Mouse (Mus musculus): ENCODE results near the gene Hoxd3. TPM values are rescaled to one million over a fixed set of nuclear protein-coding genes. Genes with fewer than 3 reads are reported as not detected.

Gene Hoxd3
- polyA plus RNA-seq, 1 experiment from 2014 or later = 1.3 TPM

DNA sequence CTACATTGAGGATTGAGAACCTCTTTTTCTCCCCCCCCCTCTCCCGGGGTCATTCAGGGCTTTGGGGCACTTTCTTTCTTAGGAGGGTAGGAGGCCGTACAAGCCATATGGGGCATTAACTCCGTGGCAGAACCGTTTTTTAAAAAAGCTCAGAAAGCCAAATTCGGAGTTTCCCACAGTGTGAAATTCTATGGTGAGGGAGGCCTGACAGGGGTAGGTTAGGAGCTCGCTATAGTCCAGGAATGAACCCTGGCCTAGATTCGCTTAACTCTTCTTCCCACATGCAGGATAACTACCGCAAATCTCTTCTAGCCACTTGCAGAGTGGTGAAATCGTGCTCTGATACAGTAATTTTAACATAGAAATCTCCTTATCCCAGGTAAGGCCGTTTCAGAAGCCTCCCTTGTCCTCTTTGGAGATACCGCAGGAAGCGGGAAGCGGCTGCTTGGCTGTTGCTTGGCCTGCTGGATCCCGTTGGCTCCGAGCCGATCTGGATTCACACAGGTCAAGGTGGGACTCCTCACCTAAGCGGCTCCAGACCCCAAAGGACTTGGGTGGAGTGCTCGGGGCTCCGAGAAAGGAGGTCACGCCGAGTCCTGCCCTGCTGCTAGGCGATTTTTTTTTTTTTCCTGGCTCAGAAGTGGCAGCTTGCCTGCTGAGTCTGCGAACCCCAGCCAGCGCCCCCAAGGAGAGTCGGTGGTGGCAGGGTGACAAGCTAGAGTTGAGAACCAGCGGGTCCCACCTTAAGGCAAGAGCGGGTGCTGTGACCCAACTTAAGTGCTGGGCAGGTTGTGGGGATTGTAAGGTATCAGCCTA is 23.5 kb downstream of the Hoxd3 start:
- H3K4me2 ChIP-seq (replicated peaks; ENCODE audit: low read depth) = no peak overlapping the region; the same call in 1 of the 2 replicates
- TF ChIP-seq EP300 (optimal IDR thresholded peaks at IDR 0.05) (no peak), CTCF (IDR thresholded peaks at IDR 0.05; ENCODE audit: low read depth) (no peak)
- no peaks in the 10 kb centered on the region for H3K4me1 ChIP-seq (replicated peaks; ENCODE audit: control insufficient read depth, insufficient read depth)
- no peak overlapping the region for H3K4me3 ChIP-seq (ENCODE audit: low read depth, low read length)
- 14% methylated on average over 27 of the region's 27 CpGs for whole genome bisulfite sequencing
- no peak overlapping the region for H3K9ac ChIP-seq (ENCODE audit: low read length)
- no peak overlapping the region for H3K27ac ChIP-seq (replicated peaks)
- DNase-seq (ENCODE audit: low spot score) (no peak), ATAC-seq (ENCODE audit: low FRiP score, low TSS enrichment) (no peak)
- no peaks in the 10 kb centered on the region for H3K36me3 ChIP-seq (ENCODE audit: control insufficient read depth, insufficient read depth, low read length)
- H3K27me3 ChIP-seq (ENCODE audit: control insufficient read depth, insufficient read depth, low read length) = peaks cover 42% of the 10 kb centered on the region
- H3K9me3 ChIP-seq (ENCODE audit: control insufficient read depth, low read length) = no peaks in the 10 kb centered on the region

DNA sequence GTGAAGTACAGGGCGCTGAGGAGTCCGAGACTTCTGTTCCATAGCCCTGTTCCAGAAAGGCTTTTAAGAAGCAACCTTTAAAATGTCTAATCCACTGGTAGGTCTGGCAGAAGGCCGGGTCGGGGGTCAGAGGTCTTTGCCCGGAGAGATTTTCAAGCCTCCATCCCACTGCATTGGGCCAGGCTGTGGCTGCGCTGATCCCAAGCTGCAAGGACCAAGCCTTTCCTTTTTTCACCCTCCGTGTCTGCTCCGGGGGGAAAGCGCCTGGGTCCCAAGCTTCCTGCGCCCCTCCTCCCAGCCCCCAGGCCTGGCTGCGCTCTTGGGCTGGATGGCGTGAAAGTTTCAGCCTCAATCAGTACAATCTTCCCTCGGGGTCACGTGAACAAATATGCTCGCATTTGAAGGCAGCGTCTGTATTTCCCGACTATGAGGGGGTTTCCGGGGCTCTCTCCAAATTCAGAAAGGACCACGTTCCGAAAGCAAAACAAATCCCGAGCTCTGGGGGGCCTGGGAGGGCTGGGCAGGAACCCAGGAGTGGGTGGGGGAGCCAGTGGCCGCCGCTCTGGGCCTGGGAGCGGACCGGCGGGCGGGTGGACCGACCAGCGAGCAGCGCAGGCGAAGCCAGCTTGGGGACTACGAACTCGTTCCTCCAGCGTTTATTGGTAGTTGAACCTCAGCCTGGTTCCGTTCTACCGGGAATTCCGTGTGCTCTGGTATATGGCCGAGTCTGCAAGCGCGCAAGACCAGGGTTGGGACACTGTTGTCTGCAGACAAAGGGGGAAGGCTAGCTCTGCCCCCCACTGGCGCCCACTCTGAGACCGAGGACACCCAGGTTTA is 24.3 kb downstream of the Hoxd3 start:
- TF ChIP-seq CTCF (IDR thresholded peaks at IDR 0.05; ENCODE audit: low read depth) (no peak), EP300 (optimal IDR thresholded peaks at IDR 0.05) (no peak)
- peak overlapping the region; percentile 23 for H3K4me3 ChIP-seq (ENCODE audit: low read depth, low read length)
- WGBS = 4% methylated on average over 41 of the region's 42 CpGs
- DNase-seq (ENCODE audit: low spot score) (no peak), ATAC-seq (ENCODE audit: low FRiP score, low TSS enrichment) (no peak)
- no peak overlapping the region for H3K9ac ChIP-seq (ENCODE audit: low read length)
- H3K27ac ChIP-seq (replicated peaks) = no peak overlapping the region
- no peaks in the 10 kb centered on the region for H3K9me3 ChIP-seq (ENCODE audit: control insufficient read depth, low read length)
- peaks cover 37% of the 10 kb centered on the region for H3K27me3 ChIP-seq (ENCODE audit: control insufficient read depth, insufficient read depth, low read length)
- H3K4me1 ChIP-seq (replicated peaks; ENCODE audit: control insufficient read depth, insufficient read depth) = no peaks in the 10 kb centered on the region
- no peaks in the 10 kb centered on the region for H3K36me3 ChIP-seq (ENCODE audit: control insufficient read depth, insufficient read depth, low read length)
- peak overlapping the region; percentile 37 for H3K4me2 ChIP-seq (replicated peaks; ENCODE audit: low read depth)

DNA sequence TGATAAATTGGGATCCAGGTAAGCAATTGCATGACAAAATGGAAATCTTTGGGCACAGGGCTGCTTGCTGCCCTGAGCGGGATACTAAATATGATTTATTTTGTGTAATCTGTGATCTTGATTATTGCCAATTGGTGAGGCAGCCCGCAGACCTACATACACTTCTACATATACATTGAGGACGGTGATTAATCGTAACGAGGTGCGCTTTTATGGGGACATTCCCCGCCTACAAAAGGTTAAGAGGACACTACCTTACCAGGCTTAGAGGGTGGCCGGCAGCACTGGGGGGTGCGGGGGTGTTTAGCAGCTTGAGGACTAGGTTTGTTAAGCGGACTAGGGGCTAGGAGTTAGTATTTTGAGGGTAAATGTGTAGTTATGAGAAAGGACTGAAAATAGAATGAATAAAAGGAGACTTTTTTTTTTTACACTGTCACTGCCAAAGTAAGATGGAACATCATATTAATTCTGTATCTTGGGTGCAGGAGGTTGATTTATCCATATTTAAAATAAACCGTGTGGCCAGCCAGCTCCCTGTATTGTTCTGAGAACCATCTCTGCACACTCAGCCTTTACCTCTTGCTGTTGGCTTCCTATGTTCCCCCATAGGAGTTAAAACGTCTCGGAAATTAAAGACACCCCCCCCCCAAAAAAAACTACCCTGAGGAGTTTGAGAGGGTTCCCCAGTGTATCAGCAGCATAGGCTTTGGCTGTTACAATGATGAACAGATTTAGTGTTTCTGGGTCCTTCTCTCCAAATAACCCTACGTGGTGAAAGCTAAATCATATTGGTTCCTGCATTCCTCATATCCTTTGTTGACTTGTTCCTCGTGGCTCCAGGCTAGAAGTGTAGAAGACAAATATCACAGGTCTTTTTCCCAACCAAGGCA is 25.2 kb downstream of the Hoxd3 start:
- ATAC-seq (ENCODE audit: low FRiP score, low TSS enrichment) (no peak), DNase-seq (ENCODE audit: low spot score) (no peak)
- Histone ChIP-seq H3K27me3 (ENCODE audit: control insufficient read depth, insufficient read depth, low read length) (peaks cover 35% of the 10 kb centered on the region), H3K4me3 (ENCODE audit: low read depth, low read length) (0 out of 2 replicates have a peak overlapping the region, but pooled peaks have one; percentile 23), H3K27ac (replicated peaks) (no peak overlapping the region), H3K36me3 (ENCODE audit: control insufficient read depth, insufficient read depth, low read length) (no peaks in the 10 kb centered on the region), H3K4me1 (replicated peaks; ENCODE audit: control insufficient read depth, insufficient read depth) (no peaks in the 10 kb centered on the region), H3K9ac (ENCODE audit: low read length) (no peak overlapping the region), H3K9me3 (ENCODE audit: control insufficient read depth, low read length) (no peaks in the 10 kb centered on the region), H3K4me2 (replicated peaks; ENCODE audit: low read depth) (no peak overlapping the region)
- 7% methylated on average over 15 of the region's 15 CpGs for WGBS
- TF ChIP-seq EP300 (optimal IDR thresholded peaks at IDR 0.05) (no peak), CTCF (IDR thresholded peaks at IDR 0.05; ENCODE audit: low read depth) (no peak)

DNA sequence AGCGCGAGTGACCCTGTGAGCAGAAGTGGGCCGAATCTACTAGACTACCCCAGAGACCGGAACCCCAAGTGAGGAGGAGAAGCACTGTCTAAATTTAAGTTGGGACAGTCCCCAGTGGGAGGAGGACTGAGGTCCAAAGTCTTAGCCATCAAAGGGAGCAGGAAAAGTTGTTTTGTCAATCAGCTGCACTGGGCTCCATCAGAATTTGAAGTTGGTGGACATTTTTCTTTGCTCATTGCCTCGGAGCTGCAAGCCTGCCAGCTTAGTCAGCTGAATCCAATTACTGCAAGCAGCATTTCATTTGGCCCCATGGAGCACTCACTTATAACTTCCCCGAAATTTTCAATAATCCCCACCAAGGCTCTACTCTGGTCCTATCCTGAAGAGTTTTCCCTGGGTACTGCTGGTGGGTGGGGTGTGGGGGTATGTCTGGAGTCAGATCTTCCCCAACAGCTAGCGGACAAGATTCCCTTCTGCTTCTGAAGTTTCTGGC is 25.9 kb downstream of the Hoxd3 start:
- H3K4me2 ChIP-seq (replicated peaks; ENCODE audit: low read depth) = no peak overlapping the region
- no peaks in the 10 kb centered on the region for H3K4me1 ChIP-seq (replicated peaks; ENCODE audit: control insufficient read depth, insufficient read depth)
- H3K4me3 ChIP-seq (ENCODE audit: low read depth, low read length) = no peak overlapping the region
- H3K27ac ChIP-seq (replicated peaks) = no peak overlapping the region
- H3K36me3 ChIP-seq (ENCODE audit: control insufficient read depth, insufficient read depth, low read length) = no peaks in the 10 kb centered on the region
- TF ChIP-seq CTCF (IDR thresholded peaks at IDR 0.05; ENCODE audit: low read depth) = no peak
- no peak for TF ChIP-seq EP300 (optimal IDR thresholded peaks at IDR 0.05)
- peaks cover 33% of the 10 kb centered on the region for H3K27me3 ChIP-seq (ENCODE audit: control insufficient read depth, insufficient read depth, low read length)
- 19% methylated on average over 7 of the region's 7 CpGs for WGBS
- no peak for DNase-seq (ENCODE audit: low spot score)
- no peak for ATAC-seq (ENCODE audit: low FRiP score, low TSS enrichment)
- no peak overlapping the region for H3K9ac ChIP-seq (ENCODE audit: low read length)
- no peaks in the 10 kb centered on the region for H3K9me3 ChIP-seq (ENCODE audit: control insufficient read depth, low read length)

DNA sequence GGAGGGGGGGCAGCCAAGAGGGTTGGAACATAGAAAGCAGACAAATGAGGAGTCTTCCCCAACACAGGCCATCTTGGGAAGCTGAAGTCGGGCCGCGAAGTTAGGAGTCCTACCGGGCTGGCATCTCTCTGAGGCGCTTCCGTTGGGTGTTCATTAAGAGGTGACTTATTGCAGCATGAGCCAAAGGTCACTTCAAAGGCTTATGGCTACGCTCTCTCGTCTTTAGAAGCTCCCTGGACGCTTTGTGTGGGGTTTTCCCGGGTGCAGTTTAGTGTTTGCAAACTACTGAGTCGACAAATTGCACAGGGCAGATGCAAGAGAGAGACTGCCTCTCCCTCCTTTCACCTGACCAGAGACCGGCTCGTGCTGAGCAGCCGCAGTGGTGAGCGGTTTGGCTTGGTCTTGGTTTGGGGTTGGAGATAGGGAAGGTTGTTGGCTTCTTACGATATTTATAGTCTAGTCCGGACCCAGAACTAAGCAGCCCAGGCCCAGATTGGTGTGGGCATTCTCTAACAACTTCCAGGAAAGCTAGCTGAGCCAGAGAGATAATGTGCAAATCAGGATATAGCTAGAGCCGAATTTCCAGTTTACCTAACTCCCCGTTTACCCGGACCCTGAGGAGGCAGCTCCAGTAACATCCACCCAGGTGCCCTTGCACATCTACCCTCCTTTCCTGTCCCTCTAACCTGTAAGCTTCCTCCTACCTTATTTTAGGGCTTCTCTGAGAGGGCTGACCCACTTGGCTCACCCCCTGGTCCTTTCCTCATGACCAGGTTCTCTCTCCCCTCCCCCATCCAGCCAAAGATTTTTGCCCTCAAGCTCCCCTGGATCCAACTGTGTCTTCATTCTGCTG is 27.1 kb downstream of the Hoxd3 start:
- TF ChIP-seq EP300 (optimal IDR thresholded peaks at IDR 0.05) (no peak), CTCF (IDR thresholded peaks at IDR 0.05; ENCODE audit: low read depth) (no peak)
- no peak overlapping the region for H3K4me3 ChIP-seq (ENCODE audit: low read depth, low read length)
- no peak overlapping the region for H3K27ac ChIP-seq (replicated peaks)
- DNase-seq (ENCODE audit: low spot score) (no peak), ATAC-seq (ENCODE audit: low FRiP score, low TSS enrichment) (no peak)
- no peak overlapping the region for H3K4me2 ChIP-seq (replicated peaks; ENCODE audit: low read depth)
- H3K36me3 ChIP-seq (ENCODE audit: control insufficient read depth, insufficient read depth, low read length) = no peaks in the 10 kb centered on the region
- 5% methylated on average over 20 of the region's 20 CpGs for WGBS
- no peaks in the 10 kb centered on the region for H3K4me1 ChIP-seq (replicated peaks; ENCODE audit: control insufficient read depth, insufficient read depth)
- H3K27me3 ChIP-seq (ENCODE audit: control insufficient read depth, insufficient read depth, low read length) = peaks cover 30% of the 10 kb centered on the region
- no peak overlapping the region for H3K9ac ChIP-seq (ENCODE audit: low read length)
- no peaks in the 10 kb centered on the region for H3K9me3 ChIP-seq (ENCODE audit: control insufficient read depth, low read length)

All from stomach, postnatal 0 days (tissue).